Mouse (Mus musculus) bone marrow macrophage, adult 2 months (primary cell): Measurements from ENCODE around the gene Naxd.

Experiments used
- CTCF ChIP-seq: IDR thresholded peaks from 2 replicates; pipeline ENCODE4 v1.5.1; 2012; ENCODE audit warnings: low read depth, mild to moderate bottlenecking, low read length, moderate library complexity
- POLR2A ChIP-seq: IDR thresholded peaks from 2 replicates; pipeline ENCODE4 v1.6.1; 2012; ENCODE audit warnings: mild to moderate bottlenecking, low read depth, low read length, borderline replicate concordance

- TF ChIP-seq POLR2A (no peak), CTCF (peak; percentile 79)
Measured at GRCm38 (mm10) chr8:11544386-11544785, 47.1 kb downstream of the Naxd start.
